Mouse (Mus musculus) lung, postnatal 0 days (tissue): ENCODE data around the gene Dock9.

ENCODE experiments used
- CTCF ChIP-seq: IDR thresholded peaks from 2 replicates; pipeline ENCODE4 v1.5.1; 2016; ENCODE audit warnings: antibody characterized with exemption, mild to moderate bottlenecking
- EP300 ChIP-seq: IDR thresholded peaks from 2 replicates; pipeline ENCODE4 v1.6.1; 2016; ENCODE audit warnings: antibody characterized with exemption, mild to moderate bottlenecking, control low read depth

GRCm38 (mm10) chr14:121675146-121675545 lies 122.5 kb downstream of the Dock9 start:
- TF ChIP-seq CTCF (no peak), EP300 (no peak)
